Mouse (Mus musculus): Measurements from ENCODE around the gene Nucb1.

- TF ChIP-seq CTCF (IDR thresholded peaks at IDR 0.05; ENCODE audit: extremely low read depth, insufficient read depth, low read length), result no peak
- TF ChIP-seq POLR2A (IDR thresholded peaks at IDR 0.05; ENCODE audit: extremely low read depth, insufficient read depth, low read length), result no peak
Measured at GRCm38 (mm10) chr7:45463987-45464778, 46.0 kb downstream of the Nucb1 start.

Measured in cortical plate, adult 2 months (tissue).